12 mouse cellular contexts compared by ENCODE assay signal in the genomic region with DNA sequence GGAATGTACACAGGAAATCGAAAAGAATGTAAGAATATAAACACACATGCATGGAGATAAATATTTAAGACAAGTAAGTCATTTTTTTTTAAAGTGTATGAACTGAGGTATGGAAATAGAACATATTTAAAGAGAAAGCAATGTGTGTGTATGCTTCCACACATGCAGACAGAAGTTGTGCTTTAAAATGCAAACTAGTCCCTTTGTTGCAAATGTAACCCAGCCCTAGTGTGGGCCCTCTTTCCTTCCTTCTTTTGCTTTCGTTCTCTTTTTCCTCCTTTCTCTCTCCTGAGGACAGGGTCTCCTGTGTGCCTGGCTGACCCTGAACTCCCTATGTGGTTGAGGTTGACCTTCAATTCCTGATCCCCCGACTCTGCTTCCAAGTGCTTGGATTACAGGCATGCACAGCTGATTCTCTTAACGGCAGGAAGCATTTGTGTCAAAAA. TPM values are rescaled to one million over a fixed set of nuclear protein-coding genes. Genes with fewer than 3 reads are reported as not detected.
DNase-seq lines count a peak whose midpoint lies in the region; ATAC-seq and TF ChIP-seq lines count a peak whose summit lies in the region.
"Had no signal": no experiment of that assay in that cellular context is flagged by ENCODE, and none has a peak within 500 bp of the region (broad histone marks: within the 10 kb centered on the region; RNA-seq: fewer than 3 reads in every experiment).

No protein-coding gene starts in this region.

- no peaks in the 10 kb centered on the region for H3K9me3 ChIP-seq in embryonic facial prominence, embryonic 15.5 days (replicated peaks)
- H3K9me3 ChIP-seq: midbrain, embryonic 13.5 days had no signal

- TF ChIP-seq POLR2A in heart, adult 2 months (IDR thresholded peaks at IDR 0.05; ENCODE audit: insufficient read depth, low read depth, low read length), result no peak

- DNase-seq in heart, adult 2 months, result no peak
- no peak for DNase-seq in heart, postnatal 36 days
- DNase-seq in layer of hippocampus, adult 2 months (ENCODE audit: low spot score in 2 of 2), result no peak
- DNase-seq in layer of hippocampus, postnatal 14 days (ENCODE audit: low spot score in 2 of 2), result no peak
- no peak for DNase-seq in gastrocnemius, postnatal 36 days
- no peak for DNase-seq in testis, postnatal 10 days (ENCODE audit: low spot score)
- DNase-seq: cerebellum, postnatal 14 days had no signal

- peak overlapping the region; percentile 61 for H3K27ac ChIP-seq in heart, adult 2 months
- H3K27ac ChIP-seq in layer of hippocampus, adult 2 months, result peak overlapping the region; percentile 71
- peak overlapping the region; percentile 73 for H3K27ac ChIP-seq in embryonic facial prominence, embryonic 15.5 days (replicated peaks)
- H3K27ac ChIP-seq: midbrain, embryonic 13.5 days had no signal

- TF ChIP-seq CTCF in heart, adult 2 months (IDR thresholded peaks at IDR 0.05), result no peak
- no peak for TF ChIP-seq CTCF in layer of hippocampus, adult 2 months (conservative IDR thresholded peaks at IDR 0.05)

- no peak for ATAC-seq in embryonic facial prominence, embryonic 15.5 days (ENCODE audit: insufficient number of reproducible peaks, low FRiP score, low TSS enrichment, low read depth)
- peak; percentile 54 for ATAC-seq in megakaryocyte, adult 5-6 weeks (ENCODE audit: poor library complexity, severe bottlenecking)
- ATAC-seq: forebrain, embryonic 14.5 days; hindbrain, embryonic 16.5 days; midbrain, embryonic 13.5 days had no signal

- H3K4me2 ChIP-seq in embryonic facial prominence, embryonic 15.5 days (replicated peaks), result 0 out of 2 replicates have a peak overlapping the region, but pooled peaks have one; percentile 1
- H3K4me2 ChIP-seq: midbrain, embryonic 13.5 days had no signal

- peaks cover 25% of the 10 kb centered on the region for H3K36me3 ChIP-seq in heart, adult 2 months (ENCODE audit: control insufficient read depth, insufficient read depth, low read length)
- 0 out of 2 replicates have a peak, but pooled peaks cover 3% of the 10 kb centered on the region for H3K36me3 ChIP-seq in embryonic facial prominence, embryonic 15.5 days
- H3K36me3 ChIP-seq: midbrain, embryonic 13.5 days had no signal

- H3K4me1 ChIP-seq in heart, adult 2 months (ENCODE audit: control insufficient read depth, insufficient read depth, low read length), result peaks cover 28% of the 10 kb centered on the region
- H3K4me1 ChIP-seq in embryonic facial prominence, embryonic 15.5 days, result peaks cover 24% of the 10 kb centered on the region

- H3K27me3 ChIP-seq in heart, adult 2 months (ENCODE audit: control insufficient read depth, insufficient read depth, low read length), result no peaks in the 10 kb centered on the region
- no peaks in the 10 kb centered on the region for H3K27me3 ChIP-seq in embryonic facial prominence, embryonic 15.5 days
- H3K27me3 ChIP-seq: midbrain, embryonic 13.5 days had no signal

- peaks cover 3% of the 10 kb centered on the region; the same call in 1 of the 2 replicates for H3K79me2 ChIP-seq in heart, adult 2 months (replicated peaks; ENCODE audit: control insufficient read depth, insufficient read depth, low read length)

- intact Hi-C loops in heart, adult 2 months (cut with DNase I), result no loop called here
- intact Hi-C loops in heart, postnatal 36 days (cut with DNase I), result no loop called here
- intact Hi-C loops in gastrocnemius, postnatal 36 days (cut with DNase I), result no loop called here

- H3K4me3 ChIP-seq in heart, adult 2 months, result no peak overlapping the region
- H3K4me3 ChIP-seq in layer of hippocampus, adult 2 months, result no peak overlapping the region
- no peak overlapping the region for H3K4me3 ChIP-seq in embryonic facial prominence, embryonic 15.5 days (replicated peaks)
- H3K4me3 ChIP-seq: midbrain, embryonic 13.5 days had no signal

- TF ChIP-seq EP300 in heart, adult 2 months (IDR thresholded peaks at IDR 0.05; ENCODE audit: insufficient read depth, low read depth, low read length), result no peak

- H3K9ac ChIP-seq in heart, adult 2 months (ENCODE audit: low read depth, low read length), result no peak overlapping the region
- H3K9ac ChIP-seq in embryonic facial prominence, embryonic 15.5 days, result no peak overlapping the region
- H3K9ac ChIP-seq: midbrain, embryonic 13.5 days had no signal

- 9% methylated on average over 4 of the region's 4 CpGs for WGBS in heart, adult 2 months
- WGBS in embryonic facial prominence, embryonic 15.5 days, result 24% methylated on average over 4 of the region's 4 CpGs

RNA-seq across cellular contexts. Expression of a gene that starts 43.2 kb away (rescaled TPM):
- total RNA-seq in heart, adult 2 months (2021), result 100 to 1,000 TPM; 102 to 105 TPM
- 136 and 167 TPM in 2 replicates for polyA plus RNA-seq in heart, adult 2 months (2012; rRNA removed)
- 10 to 100 TPM; 95.0 to 97.5 TPM for total RNA-seq in heart, postnatal 36 days (2021)
- 100 to 1,000 TPM; 143 to 145 TPM for total RNA-seq in layer of hippocampus, adult 2 months (2021)
- 100 to 1,000 TPM; 121 to 135 TPM for total RNA-seq in layer of hippocampus, postnatal 14 days (2021)
- polyA plus RNA-seq in embryonic facial prominence, embryonic 15.5 days (2015; fragmentation: Nextera tagmentation; extraction: Ambion mirVana), result 140 and 145 TPM in 2 replicates
- total RNA-seq in megakaryocyte, adult 5-6 weeks (2015), result 370 and 392 TPM in 2 replicates
- total RNA-seq in megakaryocyte, adult 5-6 weeks (2017), result 556 and 612 TPM in 2 replicates
- total RNA-seq in gastrocnemius, postnatal 36 days (2021), result 10 to 100 TPM; 63.3 to 79.1 TPM

RNA-seq across cellular contexts. Expression of a gene that starts 54.2 kb away (rescaled TPM):
- under 1 TPM in 1 of 2 experiments, not detected in 1; 0.21 TPM for total RNA-seq in heart, adult 2 months (2021)
- polyA plus RNA-seq in heart, adult 2 months (2012; rRNA removed), result 0.14 and 0.15 TPM in 2 replicates
- under 1 TPM; 0.08 to 0.11 TPM for total RNA-seq in heart, postnatal 36 days (2021)
- 1 to 10 TPM; 5.0 to 6.0 TPM for total RNA-seq in layer of hippocampus, adult 2 months (2021)
- 1 to 10 TPM; 2.8 to 4.9 TPM for total RNA-seq in layer of hippocampus, postnatal 14 days (2021)
- polyA plus RNA-seq in embryonic facial prominence, embryonic 15.5 days (2015; fragmentation: Nextera tagmentation; extraction: Ambion mirVana), result 3.9 and 5.6 TPM in 2 replicates
- 0.11 TPM in 1 of 2 replicates, not detected in the other for total RNA-seq in megakaryocyte, adult 5-6 weeks (2015)
- total RNA-seq in megakaryocyte, adult 5-6 weeks (2017), result 0.08 TPM in 1 of 2 replicates, not detected in the other
- total RNA-seq in gastrocnemius, postnatal 36 days (2021), result under 1 TPM; 0.07 to 0.18 TPM
